Mouse (Mus musculus): ENCODE measurements around the gene Gm49321. TPM values are rescaled to one million over a fixed set of nuclear protein-coding genes. Genes with fewer than 3 reads are reported as not detected.

Gene Gm49321
- total RNA-seq (2021), result 10 to 100 TPM; 10.5 to 13.3 TPM

DNA sequence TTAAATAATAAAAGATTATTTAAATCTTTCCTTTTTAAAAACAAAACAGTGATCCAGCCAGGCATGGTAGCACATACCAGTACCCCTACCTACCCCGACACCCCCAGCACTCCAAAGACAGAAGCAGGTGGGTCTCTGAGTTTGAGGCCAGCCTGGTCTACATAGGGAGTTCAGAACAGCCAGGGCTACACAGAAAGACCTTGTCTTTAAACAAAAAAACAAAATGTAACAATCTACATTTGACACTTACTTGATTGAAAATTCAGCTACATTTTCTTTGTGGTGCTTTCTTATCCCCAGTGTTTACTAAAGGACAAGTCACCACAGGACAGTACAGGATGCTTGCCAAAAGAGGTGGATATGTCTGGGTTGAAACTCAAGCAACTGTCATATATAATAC is at the start of gene Gm49321:
Gm49321 (plus strand) TSS at position 301 of the 400 bp plus-strand sequence.
- intact Hi-C loops (cut with DNase I), result no loop called here
- no peak for DNase-seq (ENCODE audit: low spot score in 2 of 2)

DNA sequence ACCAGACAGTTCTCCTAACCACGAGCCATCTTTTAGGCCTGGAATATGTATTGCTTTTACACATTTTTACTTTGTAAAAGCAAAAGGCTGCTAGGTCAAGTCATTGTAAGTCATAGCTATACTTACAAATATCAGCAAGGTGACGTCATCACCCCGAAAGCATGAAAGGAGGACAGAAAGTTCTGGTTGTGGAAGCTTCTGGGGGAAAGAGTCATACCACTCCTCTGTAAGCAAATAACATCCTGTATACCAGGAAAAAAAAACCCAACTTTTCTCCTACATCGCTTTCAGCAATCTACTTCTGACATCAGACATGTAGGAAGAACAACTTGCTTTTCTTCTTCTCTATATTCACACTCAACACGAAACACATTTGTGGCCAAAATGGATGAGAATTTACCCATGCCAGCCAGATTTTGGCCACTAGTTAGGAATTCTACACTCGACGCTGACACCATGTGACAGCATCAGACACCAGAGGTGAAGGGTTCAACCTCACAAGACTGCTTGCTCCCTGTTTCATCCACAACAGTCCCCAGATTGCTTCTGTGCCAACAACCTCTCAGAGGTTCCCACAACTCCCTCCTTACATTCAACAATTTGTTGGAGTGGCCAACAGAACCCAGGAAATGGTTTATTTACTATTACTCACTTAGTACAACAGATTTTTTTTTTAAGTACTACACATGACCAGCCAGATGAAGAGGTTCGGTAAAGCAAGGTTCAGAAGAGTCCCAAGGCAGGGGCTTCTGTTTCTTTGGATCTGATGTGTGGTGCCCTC is 49.3 kb upstream of the Gm49321 start:
- DNase-seq (ENCODE audit: low spot score in 2 of 2), result no peak
- intact Hi-C loops (cut with DNase I), result no loop called here

DNA sequence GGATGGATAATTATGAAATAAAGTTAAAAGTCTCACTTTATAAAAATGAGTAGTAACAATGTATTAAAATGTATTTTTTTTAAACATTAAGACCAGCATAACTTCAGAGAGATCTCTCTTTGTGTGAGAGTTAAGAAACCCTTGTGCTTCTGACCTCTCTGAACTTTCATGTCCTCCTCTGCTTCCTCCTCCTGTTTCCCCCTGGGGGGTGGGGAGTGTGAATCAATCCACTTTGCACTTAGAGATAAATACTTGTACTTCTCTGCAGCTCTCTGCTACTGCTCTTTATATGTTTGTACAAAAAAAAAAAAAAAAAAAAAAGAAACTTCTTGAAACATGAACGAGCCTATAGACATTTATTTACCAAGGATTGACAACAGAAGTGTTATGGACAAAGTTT is 47.9 kb upstream of the Gm49321 start:
- intact Hi-C loops (cut with DNase I), result no loop called here

DNA sequence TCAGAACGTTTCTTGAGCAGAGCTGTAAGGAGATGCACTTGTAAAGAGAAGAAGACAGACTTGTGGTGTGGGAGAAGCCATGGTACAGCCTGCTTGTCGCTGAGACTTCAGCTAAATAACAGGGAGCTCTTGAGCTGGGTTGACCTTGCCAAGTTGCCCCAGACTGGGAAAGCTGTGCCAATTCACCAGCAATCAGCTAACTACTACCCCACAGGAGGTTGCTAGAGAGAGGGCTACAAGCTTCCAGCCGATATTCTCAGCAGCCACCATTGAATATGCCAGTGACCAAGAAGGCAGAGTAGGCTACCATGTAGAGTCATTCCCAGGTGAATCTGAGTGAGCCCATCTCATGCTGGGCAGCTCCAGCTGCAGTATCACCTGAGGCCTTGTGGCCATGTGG is 47.4 kb upstream of the Gm49321 start:
- no peak for DNase-seq (ENCODE audit: low spot score in 2 of 2)
- intact Hi-C loops (cut with DNase I), result no loop called here

More for the DNA sequence above, 47.9 kb upstream of the Gm49321 start:
- DNase-seq (ENCODE audit: low spot score in 2 of 2), result no peak

DNA sequence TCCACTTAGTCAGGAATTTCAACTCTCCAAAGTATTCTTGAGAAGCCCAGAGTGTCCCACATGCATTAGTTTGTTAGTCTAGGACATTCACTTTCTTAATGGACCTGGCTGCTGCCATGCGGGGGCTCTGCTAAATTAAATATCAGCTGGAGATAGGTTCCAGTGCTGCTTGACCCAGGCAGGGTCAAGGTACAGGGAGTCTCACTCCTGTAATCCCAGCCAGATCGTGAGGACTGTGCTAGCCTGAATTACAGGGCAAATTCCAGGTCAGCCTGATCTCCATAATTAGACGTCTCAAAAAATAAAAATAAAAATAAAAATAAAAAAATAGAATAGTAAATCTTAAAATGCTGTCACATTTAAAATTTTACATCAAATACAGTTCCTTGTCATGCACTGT is 44.8 kb upstream of the Gm49321 start:
- intact Hi-C loops (cut with DNase I), result no loop called here
- no peak for DNase-seq (ENCODE audit: low spot score in 2 of 2)

DNA sequence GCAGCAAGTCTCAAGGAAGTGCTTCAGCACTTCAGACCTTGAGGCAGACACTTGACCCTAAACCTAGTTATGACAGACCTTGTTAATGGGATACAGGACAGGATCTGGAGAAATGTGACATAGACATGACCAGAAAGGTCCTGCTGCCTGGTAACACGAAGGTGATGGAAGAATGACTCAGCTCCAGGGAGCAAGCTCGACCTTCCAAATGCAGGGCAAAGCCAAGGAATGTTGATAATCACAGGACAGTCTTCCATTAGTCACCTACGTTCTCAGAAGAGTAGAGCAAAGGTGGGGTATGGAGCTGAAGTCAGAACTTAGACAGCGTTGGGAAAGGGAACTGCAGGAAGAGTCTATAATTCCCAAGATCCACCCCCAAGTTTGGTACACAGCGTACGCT is 42.6 kb upstream of the Gm49321 start:
- intact Hi-C loops (cut with DNase I), result no loop called here

DNA sequence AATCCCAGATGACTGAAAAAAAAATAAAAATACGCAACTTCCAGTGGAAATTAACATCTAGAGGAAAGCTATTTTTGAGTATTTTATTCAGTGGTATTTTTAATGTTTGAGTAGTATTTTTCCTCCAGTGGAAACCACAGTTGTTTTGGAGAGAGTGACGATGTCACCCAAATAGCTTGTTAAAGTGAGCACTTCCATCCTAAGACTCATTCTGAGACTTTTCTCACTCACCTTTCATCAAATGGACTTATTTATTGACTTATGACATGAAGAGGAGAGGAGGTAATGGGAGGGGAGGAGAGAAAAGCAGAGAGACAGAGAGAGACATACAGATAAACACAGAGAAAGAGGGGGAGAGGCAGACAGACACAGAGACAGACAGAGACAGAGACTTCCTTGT is 41.8 kb upstream of the Gm49321 start:
- no peak for DNase-seq (ENCODE audit: low spot score in 2 of 2)
- intact Hi-C loops (cut with DNase I), result no loop called here

More for the DNA sequence above, 42.6 kb upstream of the Gm49321 start:
- no peak for DNase-seq (ENCODE audit: low spot score in 2 of 2)

DNA sequence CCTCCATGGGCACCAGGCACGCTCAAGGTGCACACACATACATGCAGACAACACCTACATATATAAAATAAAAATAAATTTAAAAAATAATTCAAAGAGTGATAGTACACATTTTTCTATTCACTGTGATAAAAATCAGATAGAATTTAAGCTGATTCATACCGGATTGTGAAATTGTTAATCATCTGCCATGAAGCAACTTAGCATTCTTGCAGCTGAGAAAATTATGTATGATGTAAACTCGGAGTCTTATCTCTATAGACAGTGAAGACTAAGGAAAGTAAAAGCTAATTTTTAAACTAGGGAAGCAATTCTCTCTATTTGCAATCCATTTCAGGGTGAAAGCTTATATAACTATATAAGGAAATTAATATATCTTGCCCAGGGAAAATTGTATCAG is 41.0 kb upstream of the Gm49321 start:
- intact Hi-C loops (cut with DNase I), result no loop called here

DNA sequence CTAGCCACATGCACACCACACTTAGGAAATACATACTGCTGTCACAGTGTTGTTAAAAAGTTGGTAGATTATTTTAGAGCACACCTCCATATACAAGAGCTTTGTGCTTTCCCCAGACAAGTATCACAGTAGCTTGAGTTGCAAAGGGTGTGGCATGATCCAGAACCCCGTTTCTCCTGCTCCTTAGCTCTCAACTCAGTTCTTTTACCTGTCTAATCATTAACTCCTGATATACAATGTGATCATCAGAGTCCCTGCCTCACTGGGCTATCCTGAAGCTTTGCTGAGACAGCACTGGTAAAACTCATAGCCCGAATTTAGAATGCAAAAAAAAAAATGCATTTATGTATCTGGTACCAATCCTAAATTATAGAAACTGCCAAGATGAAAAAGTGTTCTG is 39.2 kb upstream of the Gm49321 start:
- no peak for DNase-seq (ENCODE audit: low spot score in 2 of 2)

More for the DNA sequence above, 41.0 kb upstream of the Gm49321 start:
- no peak for DNase-seq (ENCODE audit: low spot score in 2 of 2)

DNA sequence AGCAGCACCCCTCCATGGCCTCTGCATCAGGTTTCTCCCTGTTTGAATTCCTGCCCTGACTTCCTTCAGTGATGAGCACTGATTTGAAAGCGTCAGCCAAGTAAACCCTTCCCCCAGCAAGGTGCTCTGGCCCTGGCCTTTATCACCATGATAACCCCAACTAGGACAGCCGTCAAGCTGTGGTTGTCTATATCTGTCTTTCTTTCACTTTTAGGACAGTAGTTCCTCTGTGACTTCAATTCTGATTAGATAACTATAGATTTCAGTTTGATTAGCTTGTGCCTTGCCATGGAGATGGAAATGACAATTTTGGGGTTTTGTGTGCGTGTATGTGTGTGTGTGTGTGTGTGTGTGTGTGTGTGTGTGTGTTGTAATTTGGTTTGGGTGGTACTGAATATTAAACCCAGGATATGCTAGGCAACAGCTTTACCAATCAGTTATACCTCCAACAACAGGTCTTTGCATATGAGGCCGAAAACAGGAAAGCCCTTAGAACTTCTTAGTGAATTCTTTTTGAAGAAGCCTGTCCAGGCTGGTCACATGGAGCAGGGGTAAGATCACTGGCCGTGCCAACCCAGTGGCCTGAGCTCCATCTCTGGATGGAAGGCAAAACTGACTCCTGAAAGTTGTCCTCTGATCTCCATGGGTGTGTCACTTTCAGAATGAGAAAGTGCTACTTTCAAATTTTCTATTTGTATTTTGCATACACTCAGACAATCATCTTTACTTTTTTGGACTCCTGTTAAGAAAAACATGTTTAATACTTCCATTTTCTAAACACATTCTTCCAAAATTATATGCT is 33.1 kb upstream of the Gm49321 start:
- intact Hi-C loops (cut with DNase I), result no loop called here

More for the DNA sequence above, 39.2 kb upstream of the Gm49321 start:
- intact Hi-C loops (cut with DNase I), result no loop called here

DNA sequence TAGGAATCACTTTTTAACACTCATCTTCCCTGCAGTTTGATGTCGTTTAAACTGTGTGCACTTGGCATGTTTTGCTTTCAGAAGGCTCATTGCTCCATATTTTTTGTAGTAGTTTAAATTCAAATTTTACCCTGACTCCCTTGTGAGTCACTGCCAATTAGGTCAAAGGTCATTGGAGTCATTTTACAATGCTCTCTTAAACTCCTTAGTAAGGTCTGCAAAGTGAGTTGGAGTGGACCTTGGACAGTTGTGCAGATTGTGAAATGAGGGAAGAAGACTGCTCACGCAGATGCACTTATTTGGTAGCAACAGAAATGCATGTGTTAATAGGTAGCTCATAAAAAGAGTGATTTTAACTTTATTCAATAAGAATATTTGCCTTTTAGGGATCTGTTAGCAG is 32.4 kb upstream of the Gm49321 start:
- intact Hi-C loops (cut with DNase I), result loop anchor here (5.0 kb wide), 2 partner anchors 113 to 198 kb away; no protein-coding TSS in a partner anchor

More for the DNA sequence above, 33.1 kb upstream of the Gm49321 start:
- no peak for DNase-seq (ENCODE audit: low spot score in 2 of 2)

DNA sequence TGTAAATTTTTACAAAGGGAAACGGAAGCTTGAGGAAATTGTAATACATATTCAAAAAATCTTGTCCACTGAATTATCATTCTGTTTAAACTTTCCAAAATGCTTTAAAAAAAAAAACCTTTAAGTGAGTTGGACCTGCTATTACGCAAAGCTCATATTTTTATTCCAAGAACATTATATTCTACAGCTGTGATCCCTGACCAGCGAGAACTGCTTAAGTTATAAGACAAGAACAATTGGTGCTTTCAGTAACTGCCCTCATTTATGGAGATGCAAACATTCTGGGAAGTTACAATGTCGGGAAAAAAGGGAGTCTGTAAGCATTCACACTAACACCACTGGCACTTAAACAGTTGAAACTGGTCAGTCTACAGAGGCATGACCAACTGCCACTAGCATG is 31.9 kb upstream of the Gm49321 start:
- intact Hi-C loops (cut with DNase I), result loop anchor here (5.0 kb wide), 2 partner anchors 113 to 198 kb away; no protein-coding TSS in a partner anchor
- no peak for DNase-seq (ENCODE audit: low spot score in 2 of 2)

More for the DNA sequence above, 32.4 kb upstream of the Gm49321 start:
- DNase-seq (ENCODE audit: low spot score in 2 of 2), result no peak

DNA sequence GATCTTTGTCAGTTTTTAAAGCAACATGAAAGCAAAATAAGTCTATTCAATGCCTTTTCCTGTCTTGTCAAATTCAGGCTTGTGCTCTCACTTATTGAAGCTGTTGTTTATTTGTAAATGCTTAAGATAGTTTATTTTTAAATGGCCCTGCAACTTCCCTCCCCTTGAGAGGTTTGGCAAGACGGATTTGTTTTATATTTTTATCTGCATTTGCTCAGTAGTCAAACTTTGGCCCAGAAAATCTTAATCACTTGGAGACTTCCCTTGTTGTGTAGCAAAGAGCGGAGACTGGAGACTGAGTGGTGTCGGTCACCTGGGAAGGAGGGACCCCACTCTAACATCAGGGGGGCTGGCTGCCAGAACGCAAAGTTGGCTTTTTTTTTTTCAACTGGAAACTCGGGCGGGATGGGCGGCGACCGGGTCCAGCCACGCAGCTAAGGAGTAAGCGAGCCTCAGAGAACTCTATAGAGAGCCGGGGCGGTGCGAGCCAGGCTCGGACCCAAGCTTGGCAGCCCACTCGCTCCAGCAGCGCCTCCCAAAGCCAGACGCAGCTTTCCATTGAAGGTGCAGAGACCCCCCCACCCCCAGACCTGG is 30.3 kb upstream of the Gm49321 start:
- no peak for DNase-seq (ENCODE audit: low spot score in 2 of 2)
- intact Hi-C loops (cut with DNase I), result loop anchor here (5.0 kb wide), 2 partner anchors 115 to 200 kb away; no protein-coding TSS in a partner anchor

DNA sequence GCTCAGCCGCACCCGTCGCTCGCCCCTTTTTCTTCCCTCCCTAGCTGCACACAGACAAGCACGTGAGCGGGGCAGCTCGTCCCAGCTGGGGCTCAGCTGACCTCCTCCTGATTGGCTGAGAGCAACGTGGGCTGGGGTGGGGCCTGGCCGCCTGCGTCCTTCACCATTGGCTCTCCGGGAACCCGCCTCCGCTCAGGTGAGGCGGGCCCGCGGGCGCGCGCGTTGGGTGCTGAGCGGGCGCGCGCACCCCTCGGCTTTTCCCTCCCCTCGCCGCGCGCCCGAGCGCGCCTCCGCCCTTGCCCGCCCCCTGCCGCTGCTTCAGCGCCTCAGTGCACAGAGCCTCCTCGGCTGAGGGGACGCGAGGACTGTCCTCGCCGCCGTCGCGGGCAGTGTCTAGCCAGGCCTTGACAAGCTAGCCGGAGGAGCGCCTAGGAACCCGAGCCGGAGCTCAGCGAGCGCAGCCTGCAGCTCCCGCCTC is 29.7 kb upstream of the Gm49321 start:
- peak; percentile 96 to 98 for DNase-seq (ENCODE audit: low spot score in 2 of 2)
- intact Hi-C loops (cut with DNase I), result loop anchor here (5.0 kb wide), 2 partner anchors 115 to 200 kb away; no protein-coding TSS in a partner anchor

DNA sequence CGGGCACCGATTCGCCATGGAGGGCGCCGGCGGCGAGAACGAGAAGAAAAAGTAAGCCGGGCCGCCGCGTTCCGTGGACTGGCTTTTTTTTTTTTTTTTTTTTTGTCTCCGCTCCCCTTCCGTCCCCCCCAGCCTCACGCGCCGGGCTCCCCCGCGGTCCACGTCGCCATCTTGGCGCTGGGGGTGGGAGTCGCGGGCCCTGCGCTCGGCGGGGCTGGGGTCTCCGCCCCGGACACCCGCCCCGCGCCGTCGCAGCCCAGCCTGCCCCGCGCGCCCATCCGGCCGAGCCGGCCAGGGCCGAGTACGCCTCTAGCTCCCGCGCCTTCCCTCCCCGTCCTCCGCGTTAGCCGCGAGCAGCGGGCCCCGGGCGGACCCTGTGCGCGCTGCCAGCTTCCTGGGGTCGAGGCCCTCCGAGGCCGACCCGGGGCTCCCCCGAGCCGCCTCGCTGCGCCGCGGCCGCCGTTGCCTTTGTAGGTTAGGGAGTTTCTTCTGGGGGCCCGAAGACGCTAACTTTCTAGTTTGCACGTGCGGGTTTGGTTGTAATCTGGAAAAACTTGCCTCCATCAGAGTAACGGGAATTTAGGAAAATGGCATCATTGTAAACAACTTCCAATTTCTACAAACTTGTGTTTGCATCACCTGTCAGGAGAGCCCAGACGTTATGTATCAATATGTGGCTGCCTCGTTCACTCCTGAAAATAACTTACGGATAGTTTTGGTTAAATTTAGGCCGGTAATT is 29.0 kb upstream of the Gm49321 start:
- intact Hi-C loops (cut with DNase I), result loop anchor here (5.0 kb wide), 2 partner anchors 116 to 201 kb away; no protein-coding TSS in a partner anchor
- DNase-seq (ENCODE audit: low spot score in 2 of 2), result peak; percentile 60 to 67

DNA sequence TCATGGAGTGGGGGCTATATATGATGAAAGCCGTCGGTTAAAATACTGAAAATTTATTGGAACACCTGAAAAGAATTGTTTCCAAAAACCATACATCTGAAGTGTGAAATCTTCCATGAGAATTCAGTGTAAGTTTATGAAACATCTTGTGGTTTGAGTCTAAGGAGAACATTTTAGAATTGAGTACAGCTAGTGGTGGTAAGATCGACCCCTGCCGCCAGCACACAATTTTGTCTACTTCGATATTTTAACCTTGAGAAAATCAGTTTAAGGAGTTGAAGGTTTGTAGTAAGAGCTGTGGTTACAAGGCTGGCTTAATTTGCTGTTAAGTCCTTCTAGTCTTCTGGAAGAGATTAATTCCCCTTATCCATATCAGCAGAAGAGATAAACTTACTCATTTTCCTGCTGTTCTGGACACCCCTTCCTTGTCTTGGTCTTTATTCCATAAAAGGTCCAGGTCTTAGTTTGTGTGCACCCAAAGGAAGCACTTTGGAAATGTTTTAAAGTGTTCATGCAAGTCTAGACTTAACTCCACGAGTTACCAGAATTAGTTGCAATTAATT is 28.4 kb upstream of the Gm49321 start:
- DNase-seq (ENCODE audit: low spot score in 2 of 2), result no peak
- intact Hi-C loops (cut with DNase I), result loop anchor here (5.0 kb wide), 2 partner anchors 117 to 202 kb away; no protein-coding TSS in a partner anchor

DNA sequence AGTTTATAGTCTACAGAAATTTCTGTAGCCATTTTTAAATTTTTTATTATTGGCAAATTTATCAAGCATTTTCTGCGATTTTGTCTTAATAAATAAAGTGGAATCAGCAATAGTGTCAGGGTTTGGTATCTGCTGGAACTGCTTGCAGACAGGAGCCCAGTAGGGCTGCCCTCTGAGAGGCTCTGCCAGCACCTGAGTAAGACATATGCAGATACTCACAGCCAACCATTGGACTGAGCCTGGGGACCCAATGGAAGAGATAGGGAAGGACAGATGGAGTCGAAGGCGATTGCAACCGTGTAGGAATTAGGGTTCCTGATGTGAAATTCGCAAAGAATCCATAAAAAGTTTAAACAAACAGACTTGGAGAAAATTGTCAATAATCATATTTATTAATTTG is 19.0 kb upstream of the Gm49321 start:
- intact Hi-C loops (cut with DNase I), result no loop called here
- no peak for DNase-seq (ENCODE audit: low spot score in 2 of 2)

DNA sequence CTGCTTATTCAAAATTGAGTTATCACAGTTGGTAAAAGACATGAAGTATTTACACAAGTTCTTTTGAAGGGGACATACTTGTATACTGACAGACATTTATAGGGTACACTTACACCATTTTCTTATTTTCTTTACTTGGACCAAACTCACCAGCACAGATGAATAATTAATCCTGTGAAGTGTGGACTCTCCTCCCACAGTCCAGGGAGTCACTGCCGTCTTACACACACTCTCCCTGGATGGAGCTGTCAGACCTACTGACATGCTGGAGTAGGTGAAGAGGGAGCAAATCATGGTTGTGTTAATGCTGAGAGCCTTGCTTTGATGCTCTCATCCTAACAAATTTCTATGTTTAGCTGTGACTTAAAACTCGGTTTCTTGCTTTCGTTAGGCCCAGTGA is 7.2 kb upstream of the Gm49321 start:
- intact Hi-C loops (cut with DNase I), result no loop called here
- DNase-seq (ENCODE audit: low spot score in 2 of 2), result no peak

DNA sequence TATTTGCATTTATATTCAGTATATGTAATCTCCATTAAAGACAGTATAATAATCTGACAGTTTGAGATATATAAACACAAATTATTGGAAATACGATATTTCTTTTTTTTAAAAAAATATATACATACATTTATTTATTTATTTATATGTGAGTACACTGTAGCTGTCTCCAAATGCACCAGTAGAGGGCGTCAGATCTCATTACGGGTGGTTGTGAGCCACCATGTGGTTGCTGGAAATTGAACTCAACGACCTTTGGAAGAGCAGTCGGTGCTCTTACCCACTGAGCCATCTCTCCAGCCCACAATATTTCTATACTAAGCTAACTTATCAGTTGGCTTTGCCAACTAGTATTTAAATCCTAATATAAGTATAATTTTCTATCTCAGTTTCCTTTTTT is 6.2 kb upstream of the Gm49321 start:
- intact Hi-C loops (cut with DNase I), result no loop called here
- no peak for DNase-seq (ENCODE audit: low spot score in 2 of 2)

All from left cerebral cortex, postnatal 36 days (tissue).